Mouse (Mus musculus) C2C12 (cell line): ENCODE measurements around the gene Ano1.

Source experiments
- CTCF ChIP-seq: IDR thresholded peaks from one replicate; pipeline ENCODE4 v1.5.1; 2011; ENCODE audit not compliant: control insufficient read depth, insufficient read depth, insufficient read length
- USF1 ChIP-seq: IDR thresholded peaks from one replicate; pipeline ENCODE4 v1.6.1; 2011; ENCODE audit warnings: low read depth, mild to moderate bottlenecking, control low read depth, moderate library complexity

GRCm38 (mm10) chr7:144585648-144586047, 166.1 kb downstream of the Ano1 start:
- TF ChIP-seq CTCF (no peak), USF1 (no peak)
